Mouse (Mus musculus) stomach, embryonic 15.5 days (tissue): ENCODE measurements around the gene Smarca4. TPM values are rescaled to one million over a fixed set of nuclear protein-coding genes. Genes with fewer than 3 reads are reported as not detected.
"Not testable (repeated sequence)": the region's sequence is repeated elsewhere in the genome, so short reads cannot be mapped to it uniquely, and the experiment has no call there.

ENCODE experiments used
- ATAC-seq: fragments of 200-750 bp; cut with Nextera tagmentation; 2 replicates; pipeline ENCODE4 v1.8.0; 2017; ENCODE audit warnings: low read depth, moderate number of reproducible peaks, moderate TSS enrichment; ENCODE audit not compliant: insufficient read depth, low FRiP score
- H3K27ac ChIP-seq: fragments of 300-500 bp; sonication (generic); 2 replicates; pipeline ENCODE4 v1.5.1; 2015; ENCODE audit warnings: mild to moderate bottlenecking, inconsistent platforms
- H3K27me3 ChIP-seq: fragments of 300-500 bp; sonication (generic); replicated peaks from 2 replicates; pipeline ENCODE4 v1.6.1; 2015; ENCODE audit warnings: inconsistent platforms
- H3K36me3 ChIP-seq: fragments of 300-500 bp; sonication (generic); 2 replicates; pipeline ENCODE4 v1.6.1; 2015; ENCODE audit warnings: inconsistent platforms
- H3K4me1 ChIP-seq: fragments of 300-500 bp; sonication (generic); 2 replicates; pipeline ENCODE4 v1.6.1; 2015; ENCODE audit warnings: inconsistent platforms
- H3K4me2 ChIP-seq: fragments of 300-500 bp; sonication (generic); 2 replicates; pipeline ENCODE4 v1.6.1; 2015; ENCODE audit warnings: mild to moderate bottlenecking, inconsistent platforms
- H3K4me3 ChIP-seq: fragments of 300-500 bp; sonication (generic); replicated peaks from 2 replicates; pipeline ENCODE4 v1.5.1; 2015; ENCODE audit warnings: inconsistent platforms
- H3K9ac ChIP-seq: fragments of 300-500 bp; sonication (generic); 2 replicates; pipeline ENCODE4 v1.6.1; 2015; ENCODE audit warnings: inconsistent platforms
- H3K9me3 ChIP-seq: fragments of 300-500 bp; sonication (generic); 2 replicates; pipeline ENCODE4 v1.6.1; 2016; ENCODE audit warnings: inconsistent platforms
- WGBS: fragments of 180-500 bp; shearing (Covaris S2); methylation state at CpG from one replicate; pipeline ENCODE4 v1.1.7; 2015; 5-methylcytosine and 5-hydroxymethylcytosine counted together
- polyA plus RNA-seq: library from polyadenylated mRNA; unstranded; fragments of >200 nt; fragmentation: Nextera tagmentation; extraction: Ambion mirVana; gene quantifications from 2 replicates; pipeline ENCODE4 v1.2.1, GENCODE M21; 2015

The Smarca4 gene
- polyA plus RNA-seq, 1 experiment from 2014 or later = 68.7 TPM

DNA sequence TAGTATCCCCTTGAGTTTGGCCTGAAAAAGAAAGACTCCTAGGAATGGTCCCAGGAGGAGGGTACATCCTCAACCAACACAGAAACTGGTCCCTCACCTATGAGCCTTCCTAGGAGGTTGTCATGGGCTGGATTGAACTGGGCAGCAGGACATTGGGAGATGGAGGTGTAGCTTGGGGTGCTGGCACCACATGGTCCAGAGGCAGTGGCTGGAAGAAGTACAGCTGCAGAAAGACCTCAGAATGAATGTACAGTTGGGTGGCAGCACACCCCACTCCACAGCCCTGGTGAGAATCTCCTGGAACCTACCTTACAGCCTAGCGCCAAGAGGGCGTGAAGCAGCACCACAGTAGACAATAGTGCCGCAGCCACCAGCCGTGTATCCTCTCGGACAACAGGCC lies 26.4 kb upstream of the Smarca4 start:
- no peak for ATAC-seq
- no peaks in the 10 kb centered on the region for H3K27me3 ChIP-seq
- no peak overlapping the region for H3K4me3 ChIP-seq
- no peak overlapping the region for H3K27ac ChIP-seq
- no peak overlapping the region for H3K4me2 ChIP-seq
- WGBS = 93% methylated on average over 5 of the region's 5 CpGs
- H3K36me3 ChIP-seq = peaks cover 55% of the 10 kb centered on the region
- H3K9me3 ChIP-seq = no peaks in the 10 kb centered on the region
- H3K4me1 ChIP-seq = peaks cover 11% of the 10 kb centered on the region
- H3K9ac ChIP-seq = no peak overlapping the region

DNA sequence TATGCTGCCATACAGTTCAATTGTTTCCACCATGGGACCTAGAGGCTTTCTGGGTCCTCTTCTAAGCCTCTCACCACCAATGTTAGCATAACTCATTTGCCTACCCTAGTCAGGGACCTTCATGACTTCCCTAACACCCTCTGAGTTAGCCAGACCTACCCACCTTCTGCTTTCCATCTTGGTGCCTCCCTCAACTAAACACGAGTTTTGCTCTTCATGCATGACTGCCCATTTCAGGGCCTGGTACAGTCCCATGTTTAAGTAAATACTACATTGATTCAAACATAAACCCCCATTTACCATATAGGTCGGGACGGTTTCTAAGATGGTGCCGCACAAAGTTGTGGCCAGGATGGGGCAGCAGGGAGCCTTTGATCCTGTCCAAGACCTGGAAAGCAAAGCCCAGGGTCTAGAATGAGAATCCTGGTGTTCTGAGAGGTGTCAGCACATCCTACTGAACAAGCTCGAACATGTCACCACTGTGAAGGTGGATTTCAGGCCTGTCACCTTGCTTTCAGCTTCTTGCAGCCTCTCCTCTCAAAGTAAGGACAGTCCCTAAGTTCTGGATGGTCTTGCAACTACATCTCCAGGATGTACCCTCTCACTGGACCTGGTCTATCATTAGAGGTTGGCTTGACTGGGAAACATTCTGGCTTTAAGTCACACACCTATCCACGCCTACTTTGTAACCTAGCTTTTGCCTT lies 24.7 kb upstream of the Smarca4 start:
- Histone ChIP-seq H3K4me2 (peak overlapping the region; percentile 92), H3K9ac (no peak overlapping the region), H3K27me3 (no peaks in the 10 kb centered on the region), H3K9me3 (no peaks in the 10 kb centered on the region), H3K27ac (no peak overlapping the region), H3K4me3 (peak overlapping the region; percentile 82), H3K36me3 (peaks cover 42% of the 10 kb centered on the region), H3K4me1 (peaks cover 14% of the 10 kb centered on the region)
- ATAC-seq = no peak
- WGBS = 82% methylated on average over 6 of the region's 6 CpGs

DNA sequence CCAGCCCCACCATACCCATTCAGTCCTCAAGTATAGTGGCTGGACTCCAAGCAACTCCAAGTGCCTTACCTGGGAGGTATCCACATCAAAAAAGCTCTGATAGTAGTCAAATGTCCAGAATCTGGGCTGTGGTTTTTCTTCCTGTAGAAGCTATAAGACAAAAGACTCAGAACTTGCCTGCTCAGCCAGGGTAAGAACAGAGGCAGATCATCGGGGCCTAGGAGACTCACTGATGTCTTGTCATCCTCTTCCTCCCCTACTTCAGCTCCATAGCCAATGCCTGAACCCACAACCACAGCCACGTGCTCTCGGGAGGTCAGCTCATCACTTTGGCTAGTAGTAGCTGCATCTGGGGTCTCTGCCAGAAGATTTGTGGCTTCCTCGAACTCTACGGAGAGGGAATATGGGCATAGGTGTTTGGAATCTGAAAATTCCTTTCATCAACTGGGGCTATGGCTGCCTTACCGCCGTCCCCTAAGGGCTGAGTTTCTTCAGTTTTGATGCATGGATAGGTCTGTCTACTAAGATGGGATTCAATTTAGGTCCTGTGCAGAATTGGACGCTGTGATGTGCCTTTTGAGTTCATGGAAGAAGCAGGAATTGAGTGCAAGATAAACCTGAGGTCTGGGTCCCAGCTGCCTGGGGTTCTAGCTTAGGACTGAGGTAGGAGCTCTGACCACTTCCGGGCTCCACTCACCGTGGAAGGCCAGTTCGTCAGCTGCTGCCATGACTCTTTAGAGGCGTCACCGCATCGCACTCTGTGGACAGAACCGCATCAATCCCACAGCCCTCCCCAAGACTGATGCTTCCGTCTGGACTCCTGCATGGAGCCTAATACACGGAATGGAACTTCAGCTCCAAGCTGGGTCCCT lies 23.9 kb upstream of the Smarca4 start:
- no peaks in the 10 kb centered on the region for H3K27me3 ChIP-seq
- peaks cover 14% of the 10 kb centered on the region for H3K4me1 ChIP-seq
- H3K4me3 ChIP-seq = peak overlapping the region; percentile 82
- peaks cover 34% of the 10 kb centered on the region for H3K36me3 ChIP-seq
- peak overlapping the region; percentile 44; the same call in 1 of the 2 replicates for H3K9ac ChIP-seq
- 16% methylated on average over 17 of the region's 17 CpGs for WGBS
- peak overlapping the region; percentile 92 for H3K4me2 ChIP-seq
- peak overlapping the region; percentile 46; the same call in 1 of the 2 replicates for H3K27ac ChIP-seq
- ATAC-seq = peak; percentile 63
- no peaks in the 10 kb centered on the region for H3K9me3 ChIP-seq

DNA sequence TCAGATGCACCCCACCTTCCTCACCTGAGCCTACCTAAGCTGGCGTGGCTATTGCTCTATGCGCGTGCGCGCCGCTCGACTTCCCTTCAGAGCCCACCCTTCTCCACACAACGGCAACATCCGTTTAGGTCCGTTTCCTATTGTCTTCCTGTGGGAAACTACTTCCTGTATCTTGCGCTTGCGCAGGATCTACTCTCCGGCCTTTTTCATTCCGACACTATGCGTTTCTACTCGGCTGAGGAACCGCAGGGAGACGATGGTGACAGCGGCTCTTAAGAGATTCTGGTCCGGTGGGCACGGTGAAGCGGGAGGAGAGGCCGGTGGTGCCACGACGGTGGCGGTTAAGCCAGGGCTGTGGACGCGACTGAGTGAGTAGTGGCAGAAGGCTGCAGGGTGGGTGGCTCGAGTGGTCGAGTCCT lies 23.3 kb upstream of the Smarca4 start, which contains the start of the genes Timm29 and Yipf2:
Gene Timm29, plus strand, starts transcription at position 20 of the 419 bp plus-strand sequence.
Gene Yipf2, minus strand, starts transcription at position 126 of the 419 bp plus-strand sequence.
- Histone ChIP-seq H3K4me3 (peak within 1 kb of the TSS; percentile 82), H3K4me1 (peaks cover 14% of the 10 kb centered on the region), H3K27ac (peak within 1 kb of the TSS; percentile 87), H3K27me3 (no peaks in the 10 kb centered on the region), H3K9ac (peak within 1 kb of the TSS; percentile 86), H3K9me3 (no peaks in the 10 kb centered on the region), H3K4me2 (peak within 1 kb of the TSS; percentile 92), H3K36me3 (peaks cover 28% of the 10 kb centered on the region)
- ATAC-seq = peak; percentile 90
- WGBS = 0% methylated on average over 30 of the region's 30 CpGs

DNA sequence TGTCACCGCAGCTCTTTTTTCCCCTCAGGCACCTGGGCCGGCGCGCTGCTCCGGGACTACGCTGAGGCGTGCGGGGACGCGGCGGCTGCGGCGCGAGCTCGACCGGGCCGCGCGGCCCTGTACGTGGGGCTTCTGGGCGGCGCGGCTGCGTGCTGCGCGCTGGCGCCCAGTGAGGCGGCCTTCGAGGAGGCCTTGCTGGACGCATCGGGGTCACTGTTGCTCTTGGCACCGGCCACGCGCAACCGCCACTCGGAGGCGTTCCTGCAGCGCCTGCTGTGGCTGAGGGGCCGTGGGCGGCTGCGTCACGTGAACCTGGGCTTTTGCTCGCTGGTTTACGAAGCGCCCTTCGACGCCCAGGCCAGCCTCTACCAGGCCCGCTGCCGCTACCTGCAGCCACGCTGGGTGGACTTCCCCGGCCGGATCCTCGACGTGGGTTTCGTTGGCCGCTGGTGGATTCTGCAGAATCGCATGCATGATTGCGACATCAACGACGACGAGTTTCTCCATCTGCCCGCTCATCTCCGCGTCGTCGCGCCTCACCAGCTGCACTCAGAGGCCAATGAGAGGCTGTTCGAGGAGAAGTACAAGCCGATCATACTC lies 22.7 kb upstream of the Smarca4 start:
- H3K27ac ChIP-seq = peak overlapping the region; percentile 87
- peak overlapping the region; percentile 92 for H3K4me2 ChIP-seq
- H3K27me3 ChIP-seq = no peaks in the 10 kb centered on the region
- peak overlapping the region; percentile 82 for H3K4me3 ChIP-seq
- H3K9ac ChIP-seq = peak overlapping the region; percentile 86
- H3K4me1 ChIP-seq = peaks cover 14% of the 10 kb centered on the region
- no peaks in the 10 kb centered on the region for H3K9me3 ChIP-seq
- WGBS = under 1% methylated on average over 66 of the region's 69 CpGs
- 0 out of 2 replicates have a peak, but pooled peaks have one; percentile 16 for ATAC-seq
- peaks cover 23% of the 10 kb centered on the region for H3K36me3 ChIP-seq

DNA sequence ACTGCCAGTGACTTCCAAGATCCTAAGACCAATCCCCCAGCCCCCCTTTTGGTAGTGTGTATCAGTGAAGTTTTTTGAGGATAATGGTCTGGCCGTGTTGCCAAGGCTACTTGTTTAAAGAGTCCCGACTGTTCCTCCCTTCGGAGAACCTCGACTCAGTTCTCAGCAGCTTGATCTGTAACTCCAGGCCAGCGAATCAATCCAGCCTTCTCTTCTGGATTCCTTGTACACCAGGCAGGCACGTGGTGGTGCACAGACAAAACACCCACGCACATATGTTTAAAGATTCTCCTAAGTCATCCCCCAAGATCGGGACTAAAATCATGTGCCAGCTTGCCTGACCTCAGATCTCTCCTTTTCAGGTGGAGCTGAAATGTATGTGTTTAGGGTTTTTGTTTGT lies 21.6 kb upstream of the Smarca4 start:
- H3K9ac ChIP-seq, H3K27me3 ChIP-seq, ATAC-seq, H3K27ac ChIP-seq, H3K9me3 ChIP-seq: not testable (repeated sequence)
- H3K36me3 ChIP-seq = peaks cover 13% of the 10 kb centered on the region; the same call in 1 of the 2 replicates
- 86% methylated on average over 8 of the region's 8 CpGs for WGBS
- peaks cover 14% of the 10 kb centered on the region for H3K4me1 ChIP-seq
- H3K4me3 ChIP-seq = peak overlapping the region; percentile 82
- H3K4me2 ChIP-seq = peak overlapping the region; percentile 92

DNA sequence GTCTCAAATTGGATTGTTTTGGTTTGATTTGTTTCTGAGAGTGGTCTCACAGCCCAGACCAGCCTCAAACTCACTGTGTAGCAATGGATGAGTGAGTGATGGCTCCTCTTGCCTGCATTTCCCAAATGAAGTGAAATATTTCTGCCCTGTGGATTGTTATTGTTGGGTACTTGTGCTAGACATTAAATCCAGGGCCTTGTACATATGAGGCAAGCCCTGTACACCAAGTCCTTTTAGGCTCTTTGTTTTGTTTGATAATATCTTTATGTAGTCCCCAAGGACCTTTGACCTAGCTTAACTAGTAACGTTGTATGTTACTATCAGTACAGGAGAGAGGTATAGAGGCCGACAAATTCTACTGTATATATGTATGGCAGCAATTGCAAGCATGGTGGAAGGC lies 21.1 kb upstream of the Smarca4 start:
- 73% methylated on average over 2 of the region's 2 CpGs for WGBS
- no peaks in the 10 kb centered on the region for H3K27me3 ChIP-seq
- no peaks in the 10 kb centered on the region for H3K9me3 ChIP-seq
- no peak for ATAC-seq
- H3K4me3 ChIP-seq = no peak overlapping the region
- no peak overlapping the region for H3K9ac ChIP-seq
- H3K4me1 ChIP-seq = peaks cover 14% of the 10 kb centered on the region
- H3K27ac ChIP-seq = no peak overlapping the region
- H3K4me2 ChIP-seq = 0 out of 2 replicates have a peak overlapping the region, but pooled peaks have one; percentile 92
- 0 out of 2 replicates have a peak, but pooled peaks cover 10% of the 10 kb centered on the region for H3K36me3 ChIP-seq

DNA sequence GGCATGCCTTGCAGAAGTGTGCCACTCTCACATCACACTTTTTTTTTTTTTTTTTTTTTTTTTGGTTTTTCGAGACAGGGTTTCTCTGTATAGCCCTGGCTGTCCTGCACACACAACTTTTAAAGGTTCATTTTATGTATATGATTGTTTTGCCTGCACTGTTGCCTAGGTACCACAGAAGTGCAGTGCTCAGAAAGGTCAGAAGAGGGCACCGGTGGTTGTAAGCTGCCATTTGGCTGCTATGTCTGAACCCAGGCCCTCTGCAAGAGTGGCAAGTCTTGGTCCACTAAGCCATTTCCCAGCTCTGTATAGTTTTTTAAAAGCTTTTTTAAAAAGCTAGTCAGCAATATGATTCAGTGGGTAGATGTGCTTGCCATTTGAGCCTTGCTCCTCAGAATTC lies 17.8 kb upstream of the Smarca4 start:
- Histone ChIP-seq H3K27ac (no peak overlapping the region), H3K4me3 (no peak overlapping the region), H3K9me3 (no peaks in the 10 kb centered on the region), H3K4me2 (no peak overlapping the region), H3K27me3 (no peaks in the 10 kb centered on the region), H3K36me3 (0 out of 2 replicates have a peak, but pooled peaks cover 4% of the 10 kb centered on the region), H3K4me1 (peaks cover 14% of the 10 kb centered on the region), H3K9ac (no peak overlapping the region)
- 14% methylated on average over 2 of the region's 2 CpGs for WGBS
- no peak for ATAC-seq

DNA sequence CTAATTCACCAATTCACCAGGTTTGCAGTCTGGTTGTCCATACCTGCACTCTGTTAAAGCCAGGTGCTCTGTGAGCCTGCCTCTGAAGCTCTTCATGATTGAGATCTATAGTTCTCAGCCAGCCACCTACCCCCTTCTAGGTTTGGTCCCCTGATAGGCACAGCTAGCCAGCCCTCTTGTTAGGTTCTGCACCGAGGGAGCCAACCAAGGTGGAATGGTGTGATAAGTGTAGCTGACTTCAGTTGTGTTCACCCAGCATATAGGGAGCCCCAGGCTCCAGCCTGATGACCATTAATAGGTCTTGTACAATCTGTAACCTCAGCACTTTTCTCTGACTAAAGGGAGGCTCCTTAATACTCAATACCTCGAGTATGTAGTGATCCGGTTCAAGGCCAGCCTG lies 15.8 kb upstream of the Smarca4 start:
- ATAC-seq = no peak

DNA sequence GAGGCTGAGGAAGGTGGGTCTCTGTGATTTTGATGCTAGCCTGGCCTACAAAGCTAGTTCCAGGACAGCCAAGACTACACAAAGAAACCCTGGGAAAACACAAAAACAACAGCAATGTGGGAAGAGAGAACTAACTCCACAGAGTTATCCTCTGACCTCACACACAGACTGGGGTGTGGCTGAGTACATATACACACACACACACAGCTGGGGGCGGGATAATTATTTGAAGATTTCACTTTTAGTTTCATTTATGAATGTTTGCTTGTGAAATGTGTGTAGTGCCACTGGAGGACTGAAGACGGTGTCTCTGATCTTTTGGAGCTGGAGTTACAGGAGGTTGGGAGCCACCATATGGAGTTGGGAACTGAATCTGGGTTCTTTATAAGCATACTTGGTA lies 14.9 kb upstream of the Smarca4 start:
- Histone ChIP-seq H3K27ac (no peak overlapping the region), H3K9ac (no peak overlapping the region), H3K9me3 (no peaks in the 10 kb centered on the region), H3K4me3 (no peak overlapping the region), H3K4me2 (no peak overlapping the region), H3K4me1 (no peaks in the 10 kb centered on the region), H3K36me3 (0 out of 2 replicates have a peak, but pooled peaks cover 2% of the 10 kb centered on the region), H3K27me3 (no peaks in the 10 kb centered on the region)
- no peak for ATAC-seq
- WGBS = 69% methylated on average over 2 of the region's 2 CpGs

More for the DNA sequence above, 15.8 kb upstream of the Smarca4 start:
- Histone ChIP-seq H3K4me2 (no peak overlapping the region), H3K4me1 (0 out of 2 replicates have a peak, but pooled peaks cover under 1% of the 10 kb centered on the region), H3K27ac (no peak overlapping the region), H3K9ac (no peak overlapping the region), H3K4me3 (no peak overlapping the region), H3K9me3 (no peaks in the 10 kb centered on the region), H3K36me3 (0 out of 2 replicates have a peak, but pooled peaks cover 4% of the 10 kb centered on the region), H3K27me3 (no peaks in the 10 kb centered on the region)
- 75% methylated on average over 3 of the region's 3 CpGs for WGBS

DNA sequence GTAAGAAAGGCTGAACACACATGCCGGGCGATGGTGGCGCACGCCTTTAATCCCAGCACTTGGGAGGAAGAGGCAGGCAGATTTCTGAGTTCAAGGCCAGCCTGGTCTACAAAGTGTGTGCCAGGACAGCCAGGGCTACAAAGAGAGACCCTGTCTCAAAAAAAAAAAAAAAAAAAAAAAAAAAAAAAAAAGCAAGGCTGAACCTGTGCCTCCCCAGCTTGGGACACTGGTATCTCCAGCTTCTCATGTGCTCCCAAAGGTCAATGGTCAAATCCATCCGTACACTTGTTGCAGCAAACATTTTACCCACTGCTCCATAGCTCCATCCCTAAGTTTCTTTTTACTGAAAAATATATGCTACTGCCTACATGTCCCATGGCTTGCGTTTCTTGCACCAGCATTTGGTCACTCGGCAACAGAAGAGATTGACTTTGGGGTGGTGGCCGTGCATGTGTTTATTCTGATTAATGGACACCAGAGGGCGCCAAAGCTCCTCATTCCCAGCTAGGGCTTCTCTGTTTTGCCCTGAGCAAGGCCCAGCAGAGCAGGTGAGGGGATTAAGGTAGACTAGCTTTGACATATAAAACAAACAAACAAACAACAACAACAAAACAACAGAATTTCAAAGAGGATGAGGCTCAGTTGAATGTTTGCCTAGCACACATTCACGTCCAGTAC lies 14.1 kb upstream of the Smarca4 start:
- Histone ChIP-seq H3K4me1 (no peaks in the 10 kb centered on the region), H3K27me3 (no peaks in the 10 kb centered on the region), H3K9ac (no peak overlapping the region), H3K9me3 (no peaks in the 10 kb centered on the region), H3K27ac (no peak overlapping the region), H3K4me2 (no peak overlapping the region), H3K4me3 (no peak overlapping the region), H3K36me3 (no peaks in the 10 kb centered on the region)
- WGBS = 49% methylated on average over 10 of the region's 10 CpGs
- no peak for ATAC-seq
